ENCODE assay signal across 9 mouse cellular contexts in the genomic region with DNA sequence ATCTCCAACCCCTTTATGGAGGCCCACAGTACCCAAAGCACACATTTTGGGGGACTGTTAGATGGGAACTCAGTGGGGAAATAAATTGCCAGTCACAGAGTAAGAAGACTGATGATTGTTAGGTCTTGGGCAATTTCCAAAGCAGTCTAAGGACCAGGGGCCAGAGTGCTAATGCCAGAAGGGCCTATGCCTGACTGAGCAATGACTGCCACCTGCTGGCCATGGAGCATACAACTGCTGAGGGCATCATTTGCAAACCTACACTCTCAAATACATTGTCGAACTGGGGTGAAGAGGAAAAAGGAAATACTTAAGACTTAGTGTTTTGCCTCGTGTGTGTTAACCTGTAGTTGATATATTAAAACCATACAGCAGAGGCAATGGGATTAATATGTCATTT. TPM values are rescaled to one million over a fixed set of nuclear protein-coding genes. Genes with fewer than 3 reads are reported as not detected.
DNase-seq lines count a peak whose midpoint lies in the region; ATAC-seq and TF ChIP-seq lines count a peak whose summit lies in the region.
"Not testable (repeated sequence)": the region's sequence is repeated elsewhere in the genome, so short reads cannot be mapped to it uniquely, and the experiment has no call there.
"Had no signal": no experiment of that assay in that cellular context is flagged by ENCODE, and none has a peak within 500 bp of the region (broad histone marks: within the 10 kb centered on the region; RNA-seq: fewer than 3 reads in every experiment).

No protein-coding gene starts in this region.

- peak; percentile 64 for ATAC-seq in frontal cortex, adult (ENCODE audit: low TSS enrichment)
- 0 out of 2 replicates have a peak, but pooled peaks have one; percentile 61 for ATAC-seq in hindbrain, postnatal 0 days
- ATAC-seq in megakaryocyte-erythroid progenitor cell, adult 5-6 weeks (replicated peaks; ENCODE audit: low FRiP score, low TSS enrichment, poor library complexity, severe bottlenecking): peak; percentile 78

- not testable (repeated sequence) for H3K9ac ChIP-seq in hindbrain, postnatal 0 days (replicated peaks; ENCODE audit: low read length)

- WGBS in hindbrain, postnatal 0 days: 41% methylated on average over 2 of the region's 2 CpGs

- H3K4me2 ChIP-seq in hindbrain, postnatal 0 days (ENCODE audit: low read depth, low read length): not testable (repeated sequence)

- peak; percentile 69 for TF ChIP-seq CTCF in hindbrain, postnatal 0 days (IDR thresholded peaks at IDR 0.05; ENCODE audit: low read depth)

- not testable (repeated sequence) for H3K9me3 ChIP-seq in hindbrain, postnatal 0 days (ENCODE audit: low read length)

- H3K27me3 ChIP-seq in hindbrain, postnatal 0 days (ENCODE audit: insufficient read depth, low read length): not testable (repeated sequence)

- not testable (repeated sequence) for H3K4me3 ChIP-seq in hindbrain, postnatal 0 days (ENCODE audit: low read length)

- not testable (repeated sequence) for H3K4me1 ChIP-seq in hindbrain, postnatal 0 days (ENCODE audit: insufficient read depth, low read length)

- H3K27ac ChIP-seq in hindbrain, postnatal 0 days: not testable (repeated sequence)

- DNase-seq in adrenal gland, adult (ENCODE audit: inconsistent age in 2 of 2, low spot score in 1 of 2): peak; percentile 32 to 33
- peak; percentile 3 to 22 for DNase-seq in cerebellum, postnatal 4 days (ENCODE audit: low spot score in 2 of 2)
- DNase-seq in hindbrain, postnatal 0 days (ENCODE audit: low spot score): peak; percentile 66
- peak; percentile 16 for DNase-seq in left cerebral cortex, adult 11 months (ENCODE audit: low spot score)
- DNase-seq in right cerebral cortex, postnatal 25 days: peak; percentile 13

- not testable (repeated sequence) for H3K36me3 ChIP-seq in hindbrain, postnatal 0 days (ENCODE audit: insufficient read depth, low read length)

RNA-seq across cellular contexts. Expression of gene Cybb, which starts 32.4 kb away (rescaled TPM):
- total RNA-seq in hindbrain, postnatal 0 days (2014; rRNA removed): 0.25 and 0.68 TPM in 2 replicates
- polyA plus RNA-seq in hindbrain, postnatal 0 days (2015; fragmentation: Nextera tagmentation; extraction: Ambion mirVana): 0.52 and 0.61 TPM in 2 replicates
- 5.0 TPM in 1 of 2 replicates, not detected in the other for total RNA-seq in megakaryocyte-erythroid progenitor cell, adult 5-6 weeks (2014; fragmentation: Nextera tagmentation)
- total RNA-seq in megakaryocyte-erythroid progenitor cell, adult 5-6 weeks (2017): 3.7 and 6.4 TPM in 2 replicates

RNA-seq across cellular contexts. Expression of gene H2al1o, which starts 52.2 kb away (rescaled TPM):
- not detected in 2 replicates for total RNA-seq in hindbrain, postnatal 0 days (2014; rRNA removed)
- polyA plus RNA-seq in hindbrain, postnatal 0 days (2015; fragmentation: Nextera tagmentation; extraction: Ambion mirVana): not detected in 2 replicates
- total RNA-seq in megakaryocyte-erythroid progenitor cell, adult 5-6 weeks (2014; fragmentation: Nextera tagmentation): not detected in 2 replicates
- total RNA-seq in megakaryocyte-erythroid progenitor cell, adult 5-6 weeks (2017): not detected in 2 replicates
- polyA plus RNA-seq: intestine, embryonic 15.5 days; liver, embryonic 16.5 days had no signal

Comparison
In these comparisons a context has a peak if more than half of its experiments do, and no peak if none do; other contexts are left out.
1. DNase-seq: peak in every context shown above with its lines; median percentile 66 in hindbrain, postnatal 0 days; 32 in adrenal gland, adult; 16 in left cerebral cortex, adult 11 months; 13 in right cerebral cortex, postnatal 25 days; 12 in cerebellum, postnatal 4 days.